Mouse (Mus musculus) liver, adult (tissue): Measurements from ENCODE around the gene Tmcc2.

Experiments used
- GATA4 ChIP-seq: IDR thresholded peaks from 2 replicates; pipeline ENCODE4 v1.6.1; 2014; ENCODE audit warnings: mild to moderate bottlenecking, low read length; ENCODE audit not compliant: insufficient replicate concordance

Tmcc2 gene

GRCm38 (mm10) chr1:132390691-132391579 lies at the start of gene Tmcc2:
Gene Tmcc2, minus strand, starts transcription at chr1:132391281.
- TF ChIP-seq GATA4, result no peak

GRCm38 (mm10) chr1:132437389-132437788 lies 46.3 kb upstream of the Tmcc2 start:
- no peak for TF ChIP-seq GATA4

GRCm38 (mm10) chr1:132436960-132437359 lies 45.9 kb upstream of the Tmcc2 start:
- no peak for TF ChIP-seq GATA4

GRCm38 (mm10) chr1:132436320-132436958 lies 45.4 kb upstream of the Tmcc2 start:
- no peak for TF ChIP-seq GATA4

GRCm38 (mm10) chr1:132434032-132434431 lies 43.0 kb upstream of the Tmcc2 start:
- no peak for TF ChIP-seq GATA4

GRCm38 (mm10) chr1:132433349-132433748 lies 42.3 kb upstream of the Tmcc2 start:
- no peak for TF ChIP-seq GATA4

- TF ChIP-seq GATA4, result no peak
These were observed 40.6 kb upstream of the Tmcc2 start for GRCm38 (mm10) chr1:132431716-132432115.

- no peak for TF ChIP-seq GATA4
These were observed 39.7 kb upstream of the Tmcc2 start for GRCm38 (mm10) chr1:132430818-132431217.

GRCm38 (mm10) chr1:132425600-132425999 lies 34.5 kb upstream of the Tmcc2 start:
- TF ChIP-seq GATA4, result no peak

- no peak for TF ChIP-seq GATA4
These were observed 32.0 kb upstream of the Tmcc2 start for GRCm38 (mm10) chr1:132422912-132423696.

- no peak for TF ChIP-seq GATA4
These were observed 29.6 kb upstream of the Tmcc2 start for GRCm38 (mm10) chr1:132420662-132421061.

GRCm38 (mm10) chr1:132420206-132420605 lies 29.1 kb upstream of the Tmcc2 start:
- no peak for TF ChIP-seq GATA4

- no peak for TF ChIP-seq GATA4
These were observed 26.5 kb upstream of the Tmcc2 start, which contains the start of gene Dstyk for GRCm38 (mm10) chr1:132417319-132418251. Gene Dstyk, plus strand, starts transcription at chr1:132417555.

GRCm38 (mm10) chr1:132416943-132417290 lies 25.8 kb upstream of the Tmcc2 start:
- TF ChIP-seq GATA4, result no peak
